Mouse (Mus musculus) cerebellum, postnatal 14 days (tissue): ENCODE measurements around the gene Vac14.

Source experiments
- DNase-seq, 2 experiments: peaks; one replicate each; pipeline ENCODE4 v3.0.0; 2021; ENCODE audit warnings: mixed read lengths in 2 of 2

The Vac14 gene

DNA sequence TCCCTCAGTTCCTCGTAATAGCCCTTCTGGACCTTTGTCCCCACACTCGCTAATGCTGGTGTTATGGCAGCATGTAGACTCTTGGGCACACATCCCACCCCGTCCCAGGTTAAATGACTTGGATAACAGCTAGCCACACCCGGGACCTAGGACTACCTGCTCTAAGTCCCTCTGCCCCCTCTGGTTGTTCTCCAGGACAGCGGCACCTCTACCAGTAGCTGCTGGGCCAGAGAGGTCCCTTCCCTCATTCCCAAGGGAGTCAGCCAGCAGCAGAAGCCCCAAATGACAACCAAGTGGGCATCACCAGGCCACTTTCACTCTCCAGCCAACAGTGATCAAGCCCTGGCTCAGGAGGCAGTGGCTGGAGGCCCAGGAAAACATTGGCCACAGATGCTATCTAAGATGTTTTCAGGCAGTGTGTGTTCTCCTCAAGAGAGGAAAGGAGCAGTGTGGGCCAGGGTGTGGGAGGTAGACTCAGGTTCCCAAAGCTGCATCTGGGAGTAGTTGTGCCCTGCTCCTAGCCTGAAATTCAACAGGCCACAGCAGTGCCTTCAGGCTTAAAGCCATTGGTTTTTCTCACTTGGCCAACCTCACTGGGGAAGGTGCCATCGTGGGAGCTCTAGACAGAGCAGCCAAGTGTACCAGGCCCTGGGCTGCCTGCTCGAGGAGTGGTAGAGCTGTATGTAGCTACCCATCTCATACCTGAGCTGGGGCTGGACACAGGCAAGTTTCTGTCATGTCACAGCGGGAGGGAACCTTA lies 100.0 kb downstream of the Vac14 start:
- DNase-seq: peak in 1 of 2 experiments; percentile 46

DNA sequence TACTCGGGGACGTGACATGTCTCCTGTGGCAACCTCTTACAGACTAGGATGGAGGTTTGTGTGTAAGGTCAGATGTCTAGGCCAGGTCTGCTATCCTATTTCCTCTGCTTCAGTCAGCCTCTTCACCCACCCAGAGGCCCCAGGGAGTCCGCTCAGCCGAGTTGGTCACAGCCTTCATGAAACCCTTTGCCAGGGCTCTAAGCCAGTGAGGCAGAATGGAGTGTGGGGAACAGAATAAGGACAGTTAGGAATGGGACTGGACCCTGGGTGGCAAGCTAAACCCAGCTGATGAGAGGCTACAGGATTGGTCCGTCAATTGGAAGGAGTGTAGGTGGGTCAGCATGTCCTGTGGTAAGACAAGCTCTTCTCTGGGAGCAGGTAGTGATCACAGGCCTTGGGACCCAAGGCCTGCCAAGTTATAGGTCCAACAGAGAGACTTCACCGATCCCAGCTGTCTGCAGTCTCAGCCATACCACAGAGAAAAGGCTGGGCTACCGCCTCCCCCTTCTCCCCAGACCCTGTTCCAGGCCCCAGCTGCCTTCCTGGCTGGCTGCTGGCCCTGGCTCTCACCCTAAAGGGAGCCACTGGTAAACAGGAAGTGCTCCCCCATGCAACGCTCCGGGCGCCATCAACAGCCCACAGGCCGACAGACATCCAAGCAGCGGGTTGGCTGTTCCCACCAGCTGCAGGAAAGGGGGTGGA lies 100.7 kb downstream of the Vac14 start:
- DNase-seq: peak; percentile 65 to 73

DNA sequence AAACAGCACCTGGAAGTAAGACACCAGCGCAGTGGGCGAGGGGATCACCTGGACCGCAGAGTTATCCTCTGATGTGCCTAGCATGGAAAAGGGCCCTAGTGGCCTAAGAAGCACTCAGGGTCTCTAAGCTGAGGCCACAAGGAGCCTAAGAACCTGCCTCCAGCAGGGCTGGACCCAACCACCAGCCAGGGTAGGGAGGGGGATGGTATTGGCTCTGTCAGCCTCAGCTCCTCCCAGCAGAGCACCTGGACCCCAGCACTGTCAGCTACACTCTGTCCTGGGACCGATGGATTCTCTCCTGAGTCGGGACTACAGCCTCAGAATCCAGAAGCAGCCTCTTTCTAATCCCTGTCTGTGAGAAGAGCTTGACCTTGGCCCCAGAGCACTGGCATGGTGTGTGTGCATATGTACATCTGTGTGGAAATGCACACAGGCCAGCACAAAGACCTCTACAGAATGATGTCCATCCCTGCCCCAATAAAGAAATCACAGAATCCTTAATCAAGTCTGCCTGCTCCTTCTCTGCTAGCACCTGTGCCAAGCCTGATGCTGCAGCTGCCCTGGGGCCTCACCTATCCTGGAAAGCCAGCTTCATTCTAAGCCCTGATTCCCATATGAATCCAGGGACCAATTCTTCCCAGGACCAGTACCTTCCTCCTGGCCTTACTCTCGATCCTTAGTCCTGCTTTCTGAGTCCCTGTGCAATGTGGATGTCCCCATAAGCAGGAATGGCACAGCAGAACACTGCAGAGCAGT lies 101.7 kb downstream of the Vac14 start:
- DNase-seq: no peak

DNA sequence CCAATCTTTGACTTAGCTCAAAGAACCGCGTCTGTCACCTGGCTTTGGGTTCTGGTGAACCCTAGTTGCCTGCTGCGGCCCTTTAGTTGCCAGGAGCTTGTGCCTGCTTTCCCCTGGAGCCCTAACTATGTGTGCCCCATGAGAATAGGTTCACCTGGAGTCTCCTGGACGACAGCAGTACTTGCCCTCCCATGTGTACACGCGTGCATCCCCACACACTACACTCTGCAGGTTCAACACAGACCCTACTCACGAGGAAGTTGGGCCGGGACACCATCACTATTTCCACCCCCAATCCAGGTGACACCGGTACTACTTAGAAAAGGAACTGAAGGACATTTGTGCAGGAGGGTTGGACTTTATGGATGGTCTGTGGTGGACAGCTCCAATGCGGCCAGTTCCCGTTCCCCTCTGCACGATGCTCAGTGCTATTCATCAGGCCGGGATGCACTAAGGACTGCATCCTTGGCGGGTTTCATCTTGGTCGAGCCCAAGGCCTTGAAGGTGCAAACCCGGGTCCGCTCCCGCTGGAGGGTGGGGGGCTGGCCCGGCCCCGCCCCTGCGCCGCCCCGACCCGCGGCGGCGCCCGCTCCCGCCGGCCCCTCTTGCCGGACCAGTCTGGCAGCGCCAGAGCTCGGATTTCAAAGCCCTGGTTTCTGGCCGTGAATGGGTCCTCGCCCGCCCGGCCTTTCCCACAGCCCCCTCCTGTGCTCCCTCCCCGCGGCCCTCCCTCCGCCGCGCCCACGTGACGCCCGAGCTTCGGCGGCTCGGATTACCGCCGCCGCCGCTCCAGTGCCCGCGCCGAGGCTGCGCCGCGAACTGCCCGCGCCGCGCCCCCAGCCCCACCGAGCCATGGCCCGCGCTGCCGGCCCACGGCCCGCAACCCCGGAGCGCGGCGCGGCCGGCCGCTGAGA lies 102.6 kb downstream of the Vac14 start, which contains the start of gene Mtss1l:
Gene Mtss1l (plus strand): TSS at position 792 of the 914 bp plus-strand sequence.
- peak; percentile 85 to 87 for DNase-seq

DNA sequence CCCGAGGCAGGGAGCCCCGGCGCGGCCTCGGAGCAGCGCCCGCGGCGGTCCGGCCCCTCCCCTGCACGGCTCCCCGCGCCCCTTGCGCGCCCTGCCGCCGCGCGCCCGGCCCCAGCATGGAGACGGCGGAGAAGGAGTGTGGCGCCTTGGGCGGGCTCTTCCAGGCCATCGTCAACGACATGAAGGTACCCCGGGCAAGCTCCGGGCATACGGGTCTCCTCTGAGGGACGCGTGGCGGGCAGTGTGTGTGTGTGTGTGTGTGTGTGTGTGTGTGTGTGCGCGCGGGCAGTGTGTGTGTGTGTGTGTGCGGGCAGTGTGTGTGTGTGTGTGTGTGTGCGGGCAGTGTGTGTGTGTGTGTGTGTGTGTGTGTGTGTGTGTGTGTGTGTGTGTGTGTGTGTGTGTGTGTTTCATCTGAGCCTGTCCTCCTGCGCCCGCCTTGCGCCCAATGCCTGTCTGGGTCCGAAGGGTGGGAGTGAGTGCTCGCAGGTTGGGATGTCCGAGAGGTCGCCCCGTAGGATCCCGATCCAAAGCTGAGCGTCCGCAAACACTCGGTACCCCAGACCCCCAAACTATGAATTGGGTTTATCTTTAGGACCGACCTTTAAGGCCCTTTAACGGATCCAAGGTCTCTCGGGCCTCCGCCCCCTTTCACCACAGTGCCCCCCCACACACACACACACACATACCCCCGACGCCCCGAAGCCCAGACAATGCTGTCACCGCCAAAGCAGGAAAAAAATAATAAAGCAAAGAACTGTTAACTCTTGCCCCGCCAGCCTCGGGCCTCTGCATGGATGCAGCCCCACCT lies 103.4 kb downstream of the Vac14 start:
- DNase-seq: peak; percentile 75

DNA sequence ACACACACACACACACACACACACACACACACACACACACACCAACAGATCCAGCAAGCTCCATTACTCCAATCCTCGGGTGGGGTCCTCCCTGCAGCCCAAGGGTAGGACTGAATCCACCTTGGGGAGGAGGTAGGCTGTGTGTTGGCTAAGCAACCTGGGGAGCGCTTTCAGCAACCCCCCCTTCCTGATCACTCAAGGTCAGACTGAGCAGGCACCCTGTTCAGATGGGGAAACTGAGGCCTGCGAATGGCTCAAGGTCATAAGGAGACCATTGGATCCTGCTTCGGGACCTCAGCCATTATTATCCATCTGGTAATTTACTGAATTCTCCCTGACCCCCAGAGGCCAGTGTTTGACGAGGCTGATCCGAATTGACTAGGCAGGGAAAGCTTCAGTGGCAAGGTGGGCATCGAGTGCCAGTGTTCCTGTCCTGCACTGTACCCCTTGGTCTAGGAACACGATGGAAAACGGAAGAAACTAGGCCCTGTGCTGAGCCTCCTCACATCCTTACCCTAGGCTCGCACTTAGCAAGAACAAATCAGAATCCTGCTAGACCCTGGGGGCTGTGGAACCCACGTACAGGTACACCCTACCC lies 104.1 kb downstream of the Vac14 start:
- DNase-seq: peak in 1 of 2 experiments; percentile 54

DNA sequence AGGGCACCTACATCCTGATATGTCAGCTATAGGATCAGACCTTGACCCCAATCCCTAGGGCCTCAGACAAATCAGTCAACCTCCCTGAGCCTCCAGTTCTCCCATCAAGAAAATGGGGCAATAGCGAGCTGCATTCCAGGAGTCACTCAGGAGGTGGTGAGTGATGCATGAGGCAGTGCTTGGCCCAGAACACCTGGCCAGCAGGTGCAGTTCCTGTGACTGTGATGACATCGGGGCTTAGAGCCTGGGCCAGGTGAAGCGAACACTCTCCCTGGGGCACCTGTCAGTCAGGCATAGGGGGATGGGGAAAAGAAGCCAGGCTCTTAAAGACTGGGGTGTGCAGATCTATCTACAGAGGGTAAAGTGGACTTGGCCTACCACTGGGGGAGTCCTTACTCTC lies 106.1 kb downstream of the Vac14 start:
- DNase-seq: no peak

DNA sequence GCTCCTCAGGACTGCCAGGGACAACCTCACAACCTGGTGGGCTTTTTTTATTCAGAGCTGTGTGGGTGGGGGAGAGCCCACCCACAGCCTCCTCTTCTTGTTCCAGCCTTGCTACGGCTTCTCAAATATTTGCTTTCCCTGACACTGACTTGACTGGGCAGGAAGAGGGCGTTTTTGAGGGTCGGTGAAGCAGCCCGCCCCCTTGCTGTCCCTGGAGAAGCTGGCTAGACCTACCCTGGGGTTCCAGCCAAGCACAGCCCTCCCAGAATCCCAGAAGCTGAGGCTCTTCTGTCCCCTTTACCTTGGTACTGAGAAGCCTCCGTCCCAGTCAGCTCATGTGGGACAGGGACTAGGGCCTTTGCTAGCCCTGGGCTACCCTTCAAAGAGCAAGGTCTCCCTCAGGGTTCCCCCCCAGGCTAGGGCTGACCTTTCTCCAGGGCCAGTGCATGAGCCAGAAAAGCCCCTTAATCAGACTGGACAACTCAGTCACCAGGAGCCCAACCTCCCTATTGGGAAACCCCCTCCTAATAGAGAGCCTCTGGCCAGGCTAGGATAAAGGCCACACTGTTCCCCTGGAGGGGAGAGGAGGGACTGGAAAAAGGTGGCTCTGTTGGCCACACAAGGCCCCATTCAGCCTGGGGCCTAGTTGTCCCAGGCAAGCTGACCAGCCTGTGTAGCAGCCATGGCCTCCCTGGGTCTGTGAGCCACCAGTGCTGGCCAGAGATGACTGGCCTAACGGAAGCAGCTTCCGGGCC lies 106.9 kb downstream of the Vac14 start:
- no peak for DNase-seq

DNA sequence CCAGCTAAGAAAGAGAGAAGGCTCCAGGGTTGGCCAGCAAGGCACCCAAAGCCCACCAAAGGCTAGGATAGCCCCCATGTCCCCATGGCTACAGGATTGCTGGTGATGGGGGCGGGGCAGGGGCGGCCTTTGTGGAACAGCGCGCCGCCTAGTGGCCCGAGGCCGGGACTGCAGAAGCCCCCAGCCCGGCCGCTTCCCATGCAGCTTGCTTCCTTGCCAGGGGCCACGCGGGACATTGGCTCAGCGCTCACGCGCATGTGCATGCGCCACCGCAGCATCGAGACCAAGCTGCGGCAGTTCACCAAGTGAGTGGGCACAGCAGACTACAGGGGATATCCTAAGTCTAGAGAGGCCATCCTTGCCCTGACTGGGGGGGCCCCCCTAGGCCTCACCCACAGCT lies 108.5 kb downstream of the Vac14 start:
- peak; percentile 91 to 96 for DNase-seq

DNA sequence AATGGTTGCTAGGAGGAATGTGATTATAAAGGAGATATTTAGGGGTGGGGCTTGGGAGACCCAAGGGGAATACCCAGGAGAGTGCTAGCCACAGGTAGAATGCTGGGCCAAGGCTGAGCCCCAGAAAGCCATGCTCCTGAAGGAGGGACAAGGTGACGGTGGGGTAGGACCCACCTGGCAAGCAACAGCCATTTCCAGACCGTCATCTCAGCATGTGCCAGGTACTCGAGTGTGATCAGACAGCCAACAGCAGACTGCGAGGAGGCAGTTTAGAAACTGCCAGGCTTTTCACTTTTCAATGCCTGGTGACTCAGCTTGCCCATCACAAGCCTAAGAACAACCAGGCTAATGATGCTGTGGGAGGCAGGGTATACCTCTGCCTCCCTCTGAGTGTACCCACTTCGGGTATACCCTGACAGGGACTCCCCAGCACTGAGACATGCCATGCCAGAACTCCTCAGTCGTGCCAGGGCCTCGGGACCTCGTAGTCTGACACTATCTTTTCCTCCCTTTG lies 113.0 kb downstream of the Vac14 start:
- DNase-seq: peak in 1 of 2 experiments; percentile 20

DNA sequence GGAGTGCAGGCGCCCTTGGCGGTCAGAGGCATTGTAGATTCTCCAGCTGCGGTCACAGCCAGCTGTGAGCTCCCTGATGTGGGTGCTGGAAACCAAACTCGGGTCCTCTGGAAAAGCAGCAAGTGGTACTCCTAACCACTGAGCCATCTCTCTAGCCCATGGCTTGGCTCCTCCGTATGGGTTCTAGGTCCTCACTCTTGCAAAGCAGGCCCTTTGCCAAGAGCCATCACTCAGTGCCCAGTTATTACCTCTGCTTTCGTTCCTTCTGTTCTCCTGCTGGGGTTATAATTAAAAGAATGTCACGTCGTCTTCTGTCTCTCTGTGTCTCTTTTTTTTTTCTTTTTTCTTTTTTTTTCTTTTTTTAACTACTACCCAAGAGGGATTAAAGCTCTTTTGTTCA lies 114.7 kb downstream of the Vac14 start:
- DNase-seq: peak in 1 of 2 experiments; percentile 51

DNA sequence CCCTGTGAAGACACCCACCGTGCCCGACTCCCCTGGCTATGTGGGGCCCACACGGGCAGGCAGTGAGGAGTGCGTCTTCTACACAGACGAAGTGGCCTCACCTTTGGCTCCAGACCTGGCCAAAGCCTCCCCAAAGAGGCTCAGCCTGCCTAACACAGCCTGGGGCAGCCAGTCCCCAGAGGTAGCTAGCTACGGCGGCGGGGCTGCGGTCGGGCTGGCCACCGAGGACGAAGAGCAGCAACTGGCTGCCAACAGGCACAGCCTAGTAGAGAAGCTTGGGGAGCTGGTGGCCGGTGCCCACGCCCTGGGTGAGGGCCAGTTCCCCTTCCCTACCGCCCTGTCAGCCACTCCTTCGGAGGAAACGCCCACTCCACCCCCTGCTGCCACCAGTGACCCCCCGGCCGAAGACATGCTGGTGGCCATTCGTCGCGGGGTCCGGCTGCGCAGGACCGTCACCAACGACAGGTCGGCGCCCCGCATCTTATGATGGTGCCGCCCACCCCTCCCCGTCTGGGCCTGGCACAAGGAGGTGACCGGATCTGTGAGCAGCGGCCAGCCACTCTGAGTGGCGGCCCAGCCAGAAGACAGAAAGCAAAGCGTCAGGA lies 120.3 kb downstream of the Vac14 start:
- DNase-seq: peak in 1 of 2 experiments; percentile 45

DNA sequence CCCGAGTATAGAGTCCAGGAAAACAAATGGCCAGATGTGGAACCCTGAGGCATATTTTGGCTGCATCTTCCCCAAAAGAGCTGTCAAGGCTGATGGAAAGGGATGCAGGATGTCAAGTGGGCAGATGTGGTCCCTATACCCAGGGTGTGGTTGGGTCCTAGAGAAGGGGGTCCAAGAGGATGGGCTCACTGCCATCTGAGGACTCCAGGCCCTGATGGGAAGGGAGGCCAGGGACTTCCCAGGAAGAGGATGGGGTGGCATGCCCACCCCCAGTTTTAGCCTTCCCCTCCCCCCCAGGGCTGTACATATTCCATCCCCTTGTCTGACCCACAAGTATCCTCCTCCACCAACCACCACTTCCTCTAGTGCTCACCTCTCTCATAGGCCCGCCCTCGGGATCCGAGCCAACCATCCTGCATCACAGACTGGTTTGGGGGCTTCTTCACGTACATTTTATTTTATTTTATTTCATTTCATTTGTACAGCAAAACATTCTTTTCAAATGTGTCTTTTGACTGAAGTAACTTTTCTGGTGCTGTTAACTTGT lies 122.3 kb downstream of the Vac14 start:
- peak in 1 of 2 experiments; percentile 50 for DNase-seq

DNA sequence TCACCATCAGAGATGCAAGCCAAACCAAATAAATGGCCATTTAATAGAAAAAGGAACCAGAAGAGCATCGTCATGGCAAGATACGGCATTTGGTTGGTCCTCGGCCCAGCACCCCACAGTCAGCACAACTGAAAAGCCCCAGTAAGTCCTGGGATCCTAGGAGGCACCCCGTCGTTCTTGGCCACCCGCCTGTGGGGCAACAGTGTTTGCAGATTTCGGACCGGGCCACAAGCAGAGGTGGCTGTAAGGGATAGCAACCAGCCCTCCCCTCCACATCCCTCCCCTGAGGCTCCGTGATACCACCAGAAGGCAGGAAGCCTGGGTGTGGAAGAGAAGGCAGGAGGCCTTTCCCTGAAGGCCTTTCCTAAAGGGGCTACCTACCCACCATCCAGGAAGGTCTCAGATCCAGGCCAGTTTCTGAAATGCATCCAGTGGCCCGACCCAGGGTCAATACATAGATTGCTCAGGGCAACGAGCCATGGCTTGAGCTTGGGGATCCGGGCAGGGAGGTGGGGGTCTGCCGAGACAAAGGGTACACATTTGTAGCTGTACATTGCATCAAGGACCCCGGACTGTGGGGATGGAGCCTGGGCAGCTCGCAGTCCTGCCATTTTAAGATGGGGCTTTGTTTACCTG lies 123.5 kb downstream of the Vac14 start:
- peak; percentile 44 to 65 for DNase-seq

DNA sequence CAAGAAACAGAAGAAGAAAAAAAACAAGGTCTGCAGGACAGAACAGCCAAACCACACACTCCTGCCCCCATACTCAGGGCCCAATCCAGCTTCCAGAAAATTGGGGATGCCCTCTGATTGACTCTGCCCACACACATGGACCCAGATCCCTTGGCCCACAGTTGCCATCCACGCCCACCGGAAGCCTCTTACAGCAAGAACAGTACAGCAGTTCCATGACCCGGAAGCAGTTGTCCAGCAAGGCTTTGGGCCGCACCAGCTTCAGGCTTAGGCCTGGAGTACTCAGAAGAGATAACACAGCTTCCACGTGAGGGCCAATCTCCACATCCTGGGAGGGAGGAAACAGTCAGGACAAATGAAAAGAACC lies 124.0 kb downstream of the Vac14 start:
- peak in 1 of 2 experiments; percentile 18 for DNase-seq

DNA sequence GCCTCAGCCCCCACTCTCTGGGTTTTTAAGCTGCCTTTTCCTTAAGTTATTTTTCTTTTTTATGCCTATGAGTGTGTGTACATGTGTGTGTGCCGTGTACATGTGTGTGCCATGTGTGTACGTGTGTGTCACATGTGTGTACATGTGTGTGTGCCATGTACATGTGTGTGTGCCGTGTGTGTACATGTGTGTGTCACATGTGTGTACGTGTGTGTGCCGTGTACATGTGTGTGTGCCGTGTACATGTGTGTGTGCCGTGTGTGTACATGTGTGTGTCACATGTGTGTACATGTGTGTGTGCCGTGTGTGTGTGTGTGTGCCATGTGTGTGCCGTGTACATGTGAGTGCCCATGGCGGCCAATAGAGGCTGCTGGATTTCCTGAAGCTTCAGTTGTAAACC lies 126.8 kb downstream of the Vac14 start:
- no peak for DNase-seq

DNA sequence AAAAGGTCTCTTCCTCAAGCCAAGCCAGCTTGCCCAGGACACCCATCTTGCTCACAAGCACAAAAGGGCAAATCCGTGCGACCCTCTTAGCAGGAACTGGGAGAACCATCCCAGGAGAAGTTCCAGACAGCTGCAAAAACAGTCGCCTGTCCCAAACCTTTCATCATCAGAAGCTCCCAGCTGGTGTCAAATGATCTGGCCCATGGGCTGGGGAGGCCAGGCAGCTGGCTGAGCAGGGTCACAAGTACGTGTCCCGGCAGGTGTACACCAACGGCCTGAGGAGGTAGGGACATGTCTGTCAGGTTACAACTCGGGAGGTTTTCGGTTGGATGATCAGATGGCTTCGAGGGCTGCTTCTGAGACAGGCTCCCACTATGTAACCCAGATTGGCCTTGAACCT lies 128.3 kb downstream of the Vac14 start:
- DNase-seq: no peak

DNA sequence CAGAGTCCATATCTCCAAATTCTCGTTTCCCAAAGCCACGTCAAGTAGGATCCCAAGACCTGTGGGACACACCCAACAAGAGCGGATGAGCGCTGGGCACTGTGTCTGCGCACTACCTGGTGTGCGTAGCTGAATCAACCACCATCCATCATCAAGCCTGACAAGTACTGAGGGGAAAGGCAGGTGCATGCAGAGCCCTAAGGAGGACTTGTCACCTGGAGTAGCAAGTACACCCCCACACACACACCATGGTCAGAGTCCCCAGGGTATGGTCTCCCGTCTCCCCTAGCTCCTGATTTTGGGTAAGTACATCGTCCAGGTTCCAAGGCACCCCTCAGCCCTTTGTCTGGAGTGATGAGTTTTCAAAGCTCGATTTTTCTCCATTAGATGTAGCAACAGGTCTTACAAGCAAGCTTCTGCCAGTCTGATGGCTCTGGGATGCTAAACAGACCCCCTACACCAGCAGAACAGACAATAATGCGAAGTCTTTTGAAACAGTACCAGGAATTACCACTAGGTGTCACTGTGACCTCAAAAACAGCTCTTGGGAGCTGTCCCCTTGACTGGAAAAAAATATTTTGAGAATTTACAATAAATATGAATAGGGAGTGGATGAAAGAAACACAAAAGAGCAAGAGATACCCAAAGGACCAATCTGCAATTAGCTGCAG lies 131.2 kb downstream of the Vac14 start:
- peak; percentile 78 to 86 for DNase-seq
